Mouse (Mus musculus): ENCODE results near the gene Syn2. TPM values are rescaled to one million over a fixed set of nuclear protein-coding genes. Genes with fewer than 3 reads are reported as not detected.

Gene Syn2
- polyA plus RNA-seq, 1 experiment from 2014 or later, result 4.7 TPM

GRCm38 (mm10) chr6:115141446-115141845, 6.7 kb downstream of the Syn2 start:
- no peak for ATAC-seq (ENCODE audit: insufficient number of reproducible peaks, insufficient read depth, low FRiP score, low read depth)
- H3K4me3 ChIP-seq (ENCODE audit: low read depth, low read length), result no peak overlapping the region
- 45% methylated on average over 4 of the region's 4 CpGs for WGBS

GRCm38 (mm10) chr6:115161175-115161574, 26.5 kb downstream of the Syn2 start:
- H3K9ac ChIP-seq (replicated peaks; ENCODE audit: low read depth, low read length), result no peak overlapping the region
- WGBS, result 60% methylated on average over 4 of the region's 4 CpGs
- H3K36me3 ChIP-seq (ENCODE audit: control insufficient read depth, insufficient read depth, low read length), result no peaks in the 10 kb centered on the region
- no peaks in the 10 kb centered on the region for H3K27me3 ChIP-seq (ENCODE audit: control insufficient read depth, insufficient read depth, low read length)
- no peak overlapping the region for H3K4me2 ChIP-seq (replicated peaks; ENCODE audit: low read depth, low read length)
- no peak overlapping the region for H3K27ac ChIP-seq (ENCODE audit: low read length)
- no peaks in the 10 kb centered on the region for H3K9me3 ChIP-seq (ENCODE audit: control insufficient read depth, low read depth, low read length)
- no peak overlapping the region for H3K4me3 ChIP-seq (ENCODE audit: low read depth, low read length)
- no peak for ATAC-seq (ENCODE audit: insufficient number of reproducible peaks, insufficient read depth, low FRiP score, low read depth)
- no peaks in the 10 kb centered on the region for H3K4me1 ChIP-seq (ENCODE audit: control insufficient read depth, insufficient read depth, low read length)

More at GRCm38 (mm10) chr6:115141446-115141845, 6.7 kb downstream of the Syn2 start:
- no peak overlapping the region for H3K9ac ChIP-seq (replicated peaks; ENCODE audit: low read depth, low read length)
- no peaks in the 10 kb centered on the region for H3K36me3 ChIP-seq (ENCODE audit: control insufficient read depth, insufficient read depth, low read length)
- no peaks in the 10 kb centered on the region for H3K9me3 ChIP-seq (ENCODE audit: control insufficient read depth, low read depth, low read length)
- H3K27ac ChIP-seq (ENCODE audit: low read length), result no peak overlapping the region
- no peaks in the 10 kb centered on the region for H3K27me3 ChIP-seq (ENCODE audit: control insufficient read depth, insufficient read depth, low read length)
- no peaks in the 10 kb centered on the region for H3K4me1 ChIP-seq (ENCODE audit: control insufficient read depth, insufficient read depth, low read length)
- no peak overlapping the region for H3K4me2 ChIP-seq (replicated peaks; ENCODE audit: low read depth, low read length)

- Histone ChIP-seq H3K4me1 (ENCODE audit: control insufficient read depth, insufficient read depth, low read length) (no peaks in the 10 kb centered on the region), H3K9ac (replicated peaks; ENCODE audit: low read depth, low read length) (no peak overlapping the region), H3K9me3 (ENCODE audit: control insufficient read depth, low read depth, low read length) (no peaks in the 10 kb centered on the region), H3K27me3 (ENCODE audit: control insufficient read depth, insufficient read depth, low read length) (no peaks in the 10 kb centered on the region), H3K4me2 (replicated peaks; ENCODE audit: low read depth, low read length) (no peak overlapping the region), H3K4me3 (ENCODE audit: low read depth, low read length) (no peak overlapping the region), H3K36me3 (ENCODE audit: control insufficient read depth, insufficient read depth, low read length) (no peaks in the 10 kb centered on the region), H3K27ac (ENCODE audit: low read length) (no peak overlapping the region)
- ATAC-seq (ENCODE audit: insufficient number of reproducible peaks, insufficient read depth, low FRiP score, low read depth), result no peak
- WGBS, result 85% methylated on average over 3 of the region's 3 CpGs
These were observed 31.3 kb downstream of the Syn2 start for GRCm38 (mm10) chr6:115165863-115166470.

GRCm38 (mm10) chr6:115168921-115169320, 34.2 kb downstream of the Syn2 start:
- no peak overlapping the region for H3K9ac ChIP-seq (replicated peaks; ENCODE audit: low read depth, low read length)
- H3K4me2 ChIP-seq (replicated peaks; ENCODE audit: low read depth, low read length), result no peak overlapping the region
- no peaks in the 10 kb centered on the region for H3K4me1 ChIP-seq (ENCODE audit: control insufficient read depth, insufficient read depth, low read length)
- no peaks in the 10 kb centered on the region for H3K36me3 ChIP-seq (ENCODE audit: control insufficient read depth, insufficient read depth, low read length)
- no peak overlapping the region for H3K4me3 ChIP-seq (ENCODE audit: low read depth, low read length)
- ATAC-seq (ENCODE audit: insufficient number of reproducible peaks, insufficient read depth, low FRiP score, low read depth), result no peak
- 56% methylated on average over 3 of the region's 3 CpGs for WGBS
- no peaks in the 10 kb centered on the region for H3K27me3 ChIP-seq (ENCODE audit: control insufficient read depth, insufficient read depth, low read length)
- no peak overlapping the region for H3K27ac ChIP-seq (ENCODE audit: low read length)
- H3K9me3 ChIP-seq (ENCODE audit: control insufficient read depth, low read depth, low read length), result no peaks in the 10 kb centered on the region

GRCm38 (mm10) chr6:115169518-115169917, 34.8 kb downstream of the Syn2 start:
- Histone ChIP-seq H3K4me1 (ENCODE audit: control insufficient read depth, insufficient read depth, low read length) (no peaks in the 10 kb centered on the region), H3K4me3 (ENCODE audit: low read depth, low read length) (no peak overlapping the region), H3K9me3 (ENCODE audit: control insufficient read depth, low read depth, low read length) (no peaks in the 10 kb centered on the region), H3K4me2 (replicated peaks; ENCODE audit: low read depth, low read length) (no peak overlapping the region), H3K27me3 (ENCODE audit: control insufficient read depth, insufficient read depth, low read length) (no peaks in the 10 kb centered on the region), H3K36me3 (ENCODE audit: control insufficient read depth, insufficient read depth, low read length) (no peaks in the 10 kb centered on the region), H3K27ac (ENCODE audit: low read length) (no peak overlapping the region), H3K9ac (replicated peaks; ENCODE audit: low read depth, low read length) (no peak overlapping the region)
- 66% methylated on average over 2 of the region's 2 CpGs for WGBS
- ATAC-seq (ENCODE audit: insufficient number of reproducible peaks, insufficient read depth, low FRiP score, low read depth), result no peak

- Histone ChIP-seq H3K27ac (ENCODE audit: low read length) (no peak overlapping the region), H3K9me3 (ENCODE audit: control insufficient read depth, low read depth, low read length) (no peaks in the 10 kb centered on the region), H3K4me2 (replicated peaks; ENCODE audit: low read depth, low read length) (no peak overlapping the region), H3K27me3 (ENCODE audit: control insufficient read depth, insufficient read depth, low read length) (no peaks in the 10 kb centered on the region), H3K9ac (replicated peaks; ENCODE audit: low read depth, low read length) (no peak overlapping the region), H3K4me1 (ENCODE audit: control insufficient read depth, insufficient read depth, low read length) (no peaks in the 10 kb centered on the region), H3K4me3 (ENCODE audit: low read depth, low read length) (no peak overlapping the region), H3K36me3 (ENCODE audit: control insufficient read depth, insufficient read depth, low read length) (no peaks in the 10 kb centered on the region)
- WGBS, result 32% methylated on average over 3 of the region's 3 CpGs
- no peak for ATAC-seq (ENCODE audit: insufficient number of reproducible peaks, insufficient read depth, low FRiP score, low read depth)
These were observed 40.1 kb downstream of the Syn2 start for GRCm38 (mm10) chr6:115174845-115175244.

- no peak overlapping the region for H3K9ac ChIP-seq (replicated peaks; ENCODE audit: low read depth, low read length)
- no peaks in the 10 kb centered on the region for H3K4me1 ChIP-seq (ENCODE audit: control insufficient read depth, insufficient read depth, low read length)
- no peak for ATAC-seq (ENCODE audit: insufficient number of reproducible peaks, insufficient read depth, low FRiP score, low read depth)
- H3K36me3 ChIP-seq (ENCODE audit: control insufficient read depth, insufficient read depth, low read length), result no peaks in the 10 kb centered on the region
- no peaks in the 10 kb centered on the region for H3K9me3 ChIP-seq (ENCODE audit: control insufficient read depth, low read depth, low read length)
- WGBS, result 21% methylated on average over 3 of the region's 3 CpGs
- H3K27me3 ChIP-seq (ENCODE audit: control insufficient read depth, insufficient read depth, low read length), result no peaks in the 10 kb centered on the region
- no peak overlapping the region for H3K4me3 ChIP-seq (ENCODE audit: low read depth, low read length)
- no peak overlapping the region for H3K4me2 ChIP-seq (replicated peaks; ENCODE audit: low read depth, low read length)
- no peak overlapping the region for H3K27ac ChIP-seq (ENCODE audit: low read length)
These were observed 44.1 kb downstream of the Syn2 start for GRCm38 (mm10) chr6:115178826-115179225.

GRCm38 (mm10) chr6:115181094-115181493, 46.4 kb downstream of the Syn2 start:
- Histone ChIP-seq H3K36me3 (ENCODE audit: control insufficient read depth, insufficient read depth, low read length) (no peaks in the 10 kb centered on the region), H3K4me3 (ENCODE audit: low read depth, low read length) (no peak overlapping the region), H3K9me3 (ENCODE audit: control insufficient read depth, low read depth, low read length) (no peaks in the 10 kb centered on the region), H3K27ac (ENCODE audit: low read length) (no peak overlapping the region), H3K27me3 (ENCODE audit: control insufficient read depth, insufficient read depth, low read length) (no peaks in the 10 kb centered on the region), H3K9ac (replicated peaks; ENCODE audit: low read depth, low read length) (no peak overlapping the region), H3K4me1 (ENCODE audit: control insufficient read depth, insufficient read depth, low read length) (no peaks in the 10 kb centered on the region), H3K4me2 (replicated peaks; ENCODE audit: low read depth, low read length) (no peak overlapping the region)
- WGBS, result 76% methylated on average over 2 of the region's 2 CpGs
- ATAC-seq (ENCODE audit: insufficient number of reproducible peaks, insufficient read depth, low FRiP score, low read depth), result no peak

GRCm38 (mm10) chr6:115191111-115191510, 56.4 kb downstream of the Syn2 start:
- no peak overlapping the region for H3K4me3 ChIP-seq (ENCODE audit: low read depth, low read length)
- H3K4me2 ChIP-seq (replicated peaks; ENCODE audit: low read depth, low read length), result no peak overlapping the region
- no peak overlapping the region for H3K9ac ChIP-seq (replicated peaks; ENCODE audit: low read depth, low read length)
- H3K27me3 ChIP-seq (ENCODE audit: control insufficient read depth, insufficient read depth, low read length), result no peaks in the 10 kb centered on the region
- H3K36me3 ChIP-seq (ENCODE audit: control insufficient read depth, insufficient read depth, low read length), result no peaks in the 10 kb centered on the region
- ATAC-seq (ENCODE audit: insufficient number of reproducible peaks, insufficient read depth, low FRiP score, low read depth), result no peak
- 32% methylated on average over 7 of the region's 7 CpGs for WGBS
- H3K27ac ChIP-seq (ENCODE audit: low read length), result no peak overlapping the region
- H3K9me3 ChIP-seq (ENCODE audit: control insufficient read depth, low read depth, low read length), result no peaks in the 10 kb centered on the region
- H3K4me1 ChIP-seq (ENCODE audit: control insufficient read depth, insufficient read depth, low read length), result no peaks in the 10 kb centered on the region
